Mouse (Mus musculus) forebrain, embryonic 12.5 days (tissue): Measurements from ENCODE around the gene Glb1l. TPM values are rescaled to one million over a fixed set of nuclear protein-coding genes. Genes with fewer than 3 reads are reported as not detected.

Source experiments
- ATAC-seq: fragments of 200-750 bp; cut with Nextera tagmentation; 2 replicates; pipeline ENCODE4 v1.8.0; 2017; ENCODE audit warnings: moderate TSS enrichment; ENCODE audit not compliant: low FRiP score
- H3K27ac ChIP-seq: fragments of 300-500 bp; sonication (generic); 2 replicates; pipeline ENCODE4 v1.5.1; 2016; ENCODE audit warnings: mild to moderate bottlenecking
- H3K27me3 ChIP-seq: fragments of 300-500 bp; sonication (generic); 2 replicates; pipeline ENCODE4 v1.6.1; 2016; ENCODE audit warnings: mild to moderate bottlenecking
- H3K36me3 ChIP-seq: fragments of 300-500 bp; sonication (generic); replicated peaks from 2 replicates; pipeline ENCODE4 v1.6.1; 2016; ENCODE audit warnings: mild to moderate bottlenecking
- H3K4me1 ChIP-seq: fragments of 300-500 bp; sonication (generic); 2 replicates; pipeline ENCODE4 v1.6.1; 2016
- H3K4me2 ChIP-seq: fragments of 300-500 bp; sonication (generic); 2 replicates; pipeline ENCODE4 v1.6.1; 2016; ENCODE audit warnings: mild to moderate bottlenecking, moderate library complexity
- H3K4me3 ChIP-seq: fragments of 300-500 bp; sonication (generic); replicated peaks from 2 replicates; pipeline ENCODE4 v1.5.1; 2016; ENCODE audit warnings: mild to moderate bottlenecking
- H3K9ac ChIP-seq: fragments of 300-500 bp; sonication (generic); 2 replicates; pipeline ENCODE4 v1.6.1; 2016; ENCODE audit warnings: mild to moderate bottlenecking
- H3K9me3 ChIP-seq: fragments of 300-500 bp; sonication (generic); 2 replicates; pipeline ENCODE4 v1.6.1; 2016
- WGBS: fragments of 180-500 bp; shearing (Covaris S2); methylation state at CpG from one replicate; pipeline ENCODE4 v1.1.7; 2016; 5-methylcytosine and 5-hydroxymethylcytosine counted together
- polyA plus RNA-seq: library from polyadenylated mRNA; unstranded; fragments of >200 nt; fragmentation: Nextera tagmentation; extraction: Ambion mirVana; gene quantifications from 2 replicates; pipeline ENCODE4 v1.2.1, GENCODE M21; 2016

Gene Glb1l
- polyA plus RNA-seq, 1 experiment from 2014 or later: 22.7 TPM

- Histone ChIP-seq H3K4me2 (no peak overlapping the region), H3K9ac (no peak overlapping the region), H3K4me1 (peaks cover 7% of the 10 kb centered on the region), H3K9me3 (no peaks in the 10 kb centered on the region), H3K4me3 (no peak overlapping the region), H3K27me3 (no peaks in the 10 kb centered on the region), H3K36me3 (peaks cover 61% of the 10 kb centered on the region), H3K27ac (no peak overlapping the region)
- no peak for ATAC-seq
- WGBS: 94% methylated on average over 11 of the region's 11 CpGs
Measured at GRCm38 (mm10) chr1:75185495-75185894, 25.1 kb downstream of the Glb1l start.

- peaks cover 57% of the 10 kb centered on the region for H3K36me3 ChIP-seq
- H3K27me3 ChIP-seq: no peaks in the 10 kb centered on the region
- no peak for ATAC-seq
- H3K27ac ChIP-seq: no peak overlapping the region
- H3K9me3 ChIP-seq: no peaks in the 10 kb centered on the region
- no peak overlapping the region for H3K4me2 ChIP-seq
- no peak overlapping the region for H3K4me3 ChIP-seq
- 71% methylated on average over 4 of the region's 4 CpGs for WGBS
- H3K9ac ChIP-seq: no peak overlapping the region
- H3K4me1 ChIP-seq: peaks cover 23% of the 10 kb centered on the region
Measured at GRCm38 (mm10) chr1:75182160-75182559, 28.5 kb downstream of the Glb1l start.

- H3K36me3 ChIP-seq: peaks cover 57% of the 10 kb centered on the region
- 82% methylated on average over 4 of the region's 4 CpGs for WGBS
- ATAC-seq: no peak
- no peaks in the 10 kb centered on the region for H3K27me3 ChIP-seq
- H3K4me1 ChIP-seq: peaks cover 23% of the 10 kb centered on the region
- no peak overlapping the region for H3K9ac ChIP-seq
- no peaks in the 10 kb centered on the region for H3K9me3 ChIP-seq
- H3K27ac ChIP-seq: no peak overlapping the region
- H3K4me3 ChIP-seq: no peak overlapping the region
- H3K4me2 ChIP-seq: no peak overlapping the region
Measured at GRCm38 (mm10) chr1:75181377-75181870, 29.2 kb downstream of the Glb1l start.

GRCm38 (mm10) chr1:75180741-75181140, 29.9 kb downstream of the Glb1l start:
- Histone ChIP-seq H3K9me3 (no peaks in the 10 kb centered on the region), H3K4me2 (peak overlapping the region; percentile 99), H3K27ac (0 out of 2 replicates have a peak overlapping the region, but pooled peaks have one; percentile 56), H3K4me1 (peaks cover 23% of the 10 kb centered on the region), H3K4me3 (peak overlapping the region; percentile 60), H3K9ac (no peak overlapping the region), H3K27me3 (no peaks in the 10 kb centered on the region), H3K36me3 (peaks cover 57% of the 10 kb centered on the region)
- ATAC-seq: no peak; the same call in 1 of the 2 replicates
- 42% methylated on average over 7 of the region's 7 CpGs for WGBS

- peak within 1 kb of the TSS; percentile 60 for H3K4me3 ChIP-seq
- peak within 1 kb of the TSS; percentile 99 for H3K4me2 ChIP-seq
- H3K36me3 ChIP-seq: peaks cover 53% of the 10 kb centered on the region
- no peaks in the 10 kb centered on the region for H3K27me3 ChIP-seq
- H3K27ac ChIP-seq: peak within 1 kb of the TSS; percentile 56
- peaks cover 23% of the 10 kb centered on the region for H3K4me1 ChIP-seq
- H3K9me3 ChIP-seq: no peaks in the 10 kb centered on the region
- ATAC-seq: peak; percentile 94
- H3K9ac ChIP-seq: peak within 1 kb of the TSS; percentile 74
- 0% methylated on average over 31 of the region's 31 CpGs for WGBS
Measured at GRCm38 (mm10) chr1:75180105-75180590, 30.5 kb downstream of the Glb1l start, which contains the start of gene Abcb6. Gene Abcb6 (minus strand): TSS chr1:75180392.

GRCm38 (mm10) chr1:75179334-75180104, 31.1 kb downstream of the Glb1l start:
- peak; percentile 57 for ATAC-seq
- H3K36me3 ChIP-seq: peaks cover 51% of the 10 kb centered on the region

GRCm38 (mm10) chr1:75168472-75169464, 41.8 kb downstream of the Glb1l start, which contains the start of gene Zfand2b:
Gene Zfand2b (plus strand): TSS chr1:75168646.
- peak; percentile 98 for ATAC-seq
- Histone ChIP-seq H3K9me3 (no peaks in the 10 kb centered on the region), H3K9ac (peak within 1 kb of the TSS; percentile 55), H3K27ac (peak within 1 kb of the TSS; percentile 87), H3K4me3 (peak within 1 kb of the TSS; percentile 61), H3K27me3 (no peaks in the 10 kb centered on the region), H3K36me3 (peaks cover 32% of the 10 kb centered on the region), H3K4me1 (peaks cover 14% of the 10 kb centered on the region), H3K4me2 (peak within 1 kb of the TSS; percentile 56)
- 1% methylated on average over 57 of the region's 59 CpGs for WGBS

More at GRCm38 (mm10) chr1:75179334-75180104, 31.1 kb downstream of the Glb1l start:
- 12% methylated on average over 23 of the region's 23 CpGs for WGBS
- Histone ChIP-seq H3K27me3 (no peaks in the 10 kb centered on the region), H3K9me3 (no peaks in the 10 kb centered on the region), H3K4me2 (peak overlapping the region; percentile 99), H3K4me1 (peaks cover 23% of the 10 kb centered on the region), H3K9ac (peak overlapping the region; percentile 74), H3K4me3 (peak overlapping the region; percentile 60), H3K27ac (peak overlapping the region; percentile 56)

- H3K9ac ChIP-seq: peak overlapping the region; percentile 55; the same call in 1 of the 2 replicates
- H3K36me3 ChIP-seq: peaks cover 25% of the 10 kb centered on the region
- no peaks in the 10 kb centered on the region for H3K9me3 ChIP-seq
- ATAC-seq: peak; percentile 36; the same call in 1 of the 2 replicates
- 11% methylated on average over 7 of the region's 7 CpGs for WGBS
- 0 out of 2 replicates have a peak overlapping the region, but pooled peaks have one; percentile 87 for H3K27ac ChIP-seq
- H3K4me2 ChIP-seq: peak overlapping the region; percentile 56
- peak overlapping the region; percentile 61 for H3K4me3 ChIP-seq
- peaks cover 14% of the 10 kb centered on the region for H3K4me1 ChIP-seq
- H3K27me3 ChIP-seq: no peaks in the 10 kb centered on the region
Measured at GRCm38 (mm10) chr1:75168093-75168471, 42.5 kb downstream of the Glb1l start.

- Histone ChIP-seq H3K4me3 (no peak overlapping the region), H3K27ac (no peak overlapping the region), H3K4me1 (no peaks in the 10 kb centered on the region), H3K9me3 (no peaks in the 10 kb centered on the region), H3K4me2 (no peak overlapping the region), H3K36me3 (no peaks in the 10 kb centered on the region), H3K27me3 (no peaks in the 10 kb centered on the region), H3K9ac (no peak overlapping the region)
- 82% methylated on average over 4 of the region's 4 CpGs for WGBS
- no peak for ATAC-seq
Measured at GRCm38 (mm10) chr1:75160256-75160617, 50.4 kb downstream of the Glb1l start.

GRCm38 (mm10) chr1:75159540-75160255, 50.9 kb downstream of the Glb1l start:
- H3K9ac ChIP-seq: no peak overlapping the region
- ATAC-seq: no peak
- no peak overlapping the region for H3K4me2 ChIP-seq
- H3K4me3 ChIP-seq: no peak overlapping the region
- H3K9me3 ChIP-seq: no peaks in the 10 kb centered on the region
- H3K4me1 ChIP-seq: no peaks in the 10 kb centered on the region
- H3K27ac ChIP-seq: no peak overlapping the region
- H3K36me3 ChIP-seq: no peaks in the 10 kb centered on the region
- 64% methylated on average over 5 of the region's 5 CpGs for WGBS
- H3K27me3 ChIP-seq: no peaks in the 10 kb centered on the region

- H3K27me3 ChIP-seq: no peaks in the 10 kb centered on the region
- no peak for ATAC-seq
- no peak overlapping the region for H3K27ac ChIP-seq
Measured at GRCm38 (mm10) chr1:75158990-75159389, 51.6 kb downstream of the Glb1l start.

More at GRCm38 (mm10) chr1:75158990-75159389, 51.6 kb downstream of the Glb1l start:
- H3K4me1 ChIP-seq: no peaks in the 10 kb centered on the region
- no peak overlapping the region for H3K9ac ChIP-seq
- no peaks in the 10 kb centered on the region for H3K9me3 ChIP-seq
- no peaks in the 10 kb centered on the region for H3K36me3 ChIP-seq
- no peak overlapping the region for H3K4me2 ChIP-seq
- H3K4me3 ChIP-seq: no peak overlapping the region
